In the genomic region with DNA sequence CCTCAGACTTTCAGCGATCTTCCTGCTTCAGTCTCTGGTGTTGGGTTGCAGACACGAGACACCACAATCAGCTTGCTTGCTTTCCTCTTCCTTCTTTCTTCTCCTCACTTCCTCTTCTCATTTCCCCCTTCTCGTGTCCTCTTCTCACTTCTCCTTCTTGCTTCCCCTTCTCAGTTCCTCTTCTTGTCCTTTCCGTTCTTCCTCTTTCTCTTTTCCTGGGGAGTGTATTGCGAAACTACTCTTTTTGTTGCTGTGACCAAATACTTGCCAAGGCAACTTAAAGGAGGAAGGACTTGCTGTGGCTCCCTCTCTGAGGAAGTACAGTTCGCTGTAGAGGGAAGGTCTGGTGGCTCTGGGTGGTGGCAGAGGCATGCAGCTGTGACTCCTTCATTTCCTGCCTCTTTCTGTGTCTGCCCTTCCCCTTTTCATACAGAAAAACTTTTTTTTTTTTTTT, we compare ENCODE assay signal across 11 mouse cellular contexts. TPM values are rescaled to one million over a fixed set of nuclear protein-coding genes. Genes with fewer than 3 reads are reported as not detected.
DNase-seq lines count a peak whose midpoint lies in the region; ATAC-seq and TF ChIP-seq lines count a peak whose summit lies in the region.
"Had no signal": no experiment of that assay in that cellular context is flagged by ENCODE, and none has a peak within 500 bp of the region (broad histone marks: within the 10 kb centered on the region; RNA-seq: fewer than 3 reads in every experiment).

No protein-coding gene starts in this region.

- no peaks in the 10 kb centered on the region for H3K27me3 ChIP-seq in heart, embryonic 11.5 days (ENCODE audit: control insufficient read depth, insufficient read depth, low read length)
- H3K27me3 ChIP-seq in megakaryocyte, embryonic 14.5 days (replicated peaks) = no peaks in the 10 kb centered on the region
- H3K27me3 ChIP-seq: hindbrain, embryonic 13.5 days had no signal

- H3K4me1 ChIP-seq in heart, embryonic 11.5 days (ENCODE audit: control insufficient read depth, insufficient read depth, low read length) = peaks cover 19% of the 10 kb centered on the region
- H3K4me1 ChIP-seq in bone marrow, adult 2 months (ENCODE audit: control insufficient read depth, insufficient read depth, low read length) = peaks cover 1% of the 10 kb centered on the region; the same call in 1 of the 2 replicates
- H3K4me1 ChIP-seq in megakaryocyte, embryonic 14.5 days = peaks cover 74% of the 10 kb centered on the region

- intact Hi-C loops in heart, postnatal 36 days (cut with DNase I) = no loop called here
- intact Hi-C loops in gastrocnemius, postnatal 36 days (cut with DNase I) = no loop called here

- no peak overlapping the region for H3K4me3 ChIP-seq in heart, embryonic 11.5 days (ENCODE audit: low read depth, low read length)
- no peak overlapping the region for H3K4me3 ChIP-seq in bone marrow, adult 2 months (replicated peaks; ENCODE audit: control insufficient read depth, low read depth, low read length)
- peak overlapping the region; percentile 75 for H3K4me3 ChIP-seq in megakaryocyte, embryonic 14.5 days (replicated peaks)
- H3K4me3 ChIP-seq: hindbrain, embryonic 13.5 days had no signal

- TF ChIP-seq POLR2A in bone marrow, adult 2 months (IDR thresholded peaks at IDR 0.05; ENCODE audit: borderline replicate concordance, control insufficient read depth, low read depth, low read length) = no peak

- no peak overlapping the region for H3K4me2 ChIP-seq in heart, embryonic 11.5 days
- H3K4me2 ChIP-seq: hindbrain, embryonic 13.5 days had no signal

- no peaks in the 10 kb centered on the region for H3K36me3 ChIP-seq in heart, embryonic 11.5 days (ENCODE audit: control insufficient read depth, insufficient read depth, low read length)
- H3K36me3 ChIP-seq in megakaryocyte, embryonic 14.5 days (replicated peaks; ENCODE audit: low read length) = no peaks in the 10 kb centered on the region
- H3K36me3 ChIP-seq: hindbrain, embryonic 13.5 days had no signal

- 48% methylated on average over 6 of the region's 6 CpGs for WGBS in heart, embryonic 11.5 days (ENCODE audit: insufficient replicate concordance)
- WGBS in bone marrow, adult 2 months = 10% methylated on average over 6 of the region's 6 CpGs

- no peaks in the 10 kb centered on the region for H3K9me3 ChIP-seq in heart, embryonic 11.5 days (replicated peaks; ENCODE audit: control insufficient read depth, low read length)
- no peaks in the 10 kb centered on the region for H3K9me3 ChIP-seq in megakaryocyte, embryonic 14.5 days
- H3K9me3 ChIP-seq: hindbrain, embryonic 13.5 days had no signal

- TF ChIP-seq CTCF in bone marrow, adult 2 months (IDR thresholded peaks at IDR 0.05; ENCODE audit: control insufficient read depth, insufficient read depth, low read length) = no peak

- H3K27ac ChIP-seq in heart, embryonic 11.5 days (ENCODE audit: low read depth, low read length) = peak overlapping the region; percentile 70
- H3K27ac ChIP-seq in bone marrow, adult 2 months (ENCODE audit: control insufficient read depth, insufficient read depth, low read depth, low read length, poor library complexity) = peak overlapping the region; percentile 84

- no peak overlapping the region for H3K9ac ChIP-seq in heart, embryonic 11.5 days (ENCODE audit: low read depth, low read length)
- H3K9ac ChIP-seq: hindbrain, embryonic 13.5 days had no signal

- DNase-seq in heart, postnatal 36 days = no peak
- peak; percentile 94 for DNase-seq in A20 (ENCODE audit: low read depth, low spot score)
- DNase-seq in adrenal gland, postnatal 14 days = no peak
- DNase-seq in spleen, adult 12 weeks (ENCODE audit: low spot score) = no peak
- DNase-seq in gastrocnemius, postnatal 36 days = no peak
- DNase-seq: cerebellum, adult 11-12 months had no signal

- ATAC-seq in heart, embryonic 11.5 days (replicated peaks; ENCODE audit: insufficient number of reproducible peaks, low FRiP score, low TSS enrichment) = no peak
- ATAC-seq: midbrain, embryonic 16.5 days had no signal

RNA-seq across cellular contexts. Expression of a gene that starts 35.2 kb away (rescaled TPM):
- 149 and 177 TPM in 2 replicates for polyA plus RNA-seq in heart, embryonic 11.5 days (2014; fragmentation: Nextera tagmentation; extraction: Ambion mirVana)
- total RNA-seq in heart, postnatal 36 days (2021) = 10 to 100 TPM; 54.8 to 56.6 TPM
- polyA plus RNA-seq in bone marrow, adult 2 months (2011; ENCODE audit: insufficient read depth, insufficient read length, low replicate concordance, missing spikeins) = 43.9 and 72.2 TPM in 2 replicates
- 124 and 126 TPM in 2 replicates for polyA plus RNA-seq in megakaryocyte, embryonic 14.5 days (2012; ENCODE audit: insufficient read depth, low replicate concordance)
- total RNA-seq in adrenal gland, postnatal 14 days (2021) = 167 and 168 TPM in 2 replicates
- 10 to 100 TPM; 30.6 to 32.0 TPM for total RNA-seq in gastrocnemius, postnatal 36 days (2021)
